Mouse (Mus musculus): ENCODE measurements around the gene Pef1.

The Pef1 gene

DNA sequence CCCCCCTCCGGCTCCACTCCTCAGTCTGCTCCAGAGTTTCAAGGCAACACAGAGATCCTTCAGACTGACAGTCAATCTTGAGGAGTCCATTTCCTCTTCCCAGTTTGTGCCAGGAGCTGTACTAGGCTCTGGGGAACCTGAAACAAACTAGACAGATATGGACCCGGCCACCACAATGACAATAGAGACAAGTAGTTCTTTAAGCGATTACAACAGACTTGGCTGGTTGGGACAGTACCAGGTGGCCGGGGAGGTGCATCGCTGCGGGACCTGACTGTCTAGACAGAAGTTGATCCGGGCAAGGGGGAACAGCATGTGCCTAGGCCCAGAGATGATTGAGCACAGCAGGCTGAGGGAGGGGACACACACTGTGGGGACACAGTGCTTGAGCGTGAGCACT lies 1.2 kb upstream of the Pef1 start:
- no peak for DNase-seq

DNA sequence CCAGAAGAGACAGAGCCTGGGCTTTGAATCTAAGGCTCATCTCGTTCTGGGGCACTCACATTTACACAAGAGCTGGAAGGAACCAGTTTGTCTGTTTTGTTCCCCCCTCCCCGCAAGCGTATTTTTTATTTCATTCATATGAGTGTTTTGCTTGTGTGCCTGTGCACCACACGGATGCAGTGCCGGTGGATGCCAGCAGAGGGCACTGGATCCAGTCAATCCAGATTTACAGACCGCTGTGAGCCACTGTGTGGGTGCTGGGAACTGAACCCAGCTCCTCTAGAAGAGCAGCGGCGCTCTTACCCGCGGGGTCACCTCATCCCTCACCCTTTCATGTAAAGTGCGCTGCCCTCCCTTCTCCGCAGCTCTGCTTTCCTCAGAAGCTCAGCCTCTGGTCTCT lies 1.3 kb downstream of the Pef1 start:
- no peak for DNase-seq

DNA sequence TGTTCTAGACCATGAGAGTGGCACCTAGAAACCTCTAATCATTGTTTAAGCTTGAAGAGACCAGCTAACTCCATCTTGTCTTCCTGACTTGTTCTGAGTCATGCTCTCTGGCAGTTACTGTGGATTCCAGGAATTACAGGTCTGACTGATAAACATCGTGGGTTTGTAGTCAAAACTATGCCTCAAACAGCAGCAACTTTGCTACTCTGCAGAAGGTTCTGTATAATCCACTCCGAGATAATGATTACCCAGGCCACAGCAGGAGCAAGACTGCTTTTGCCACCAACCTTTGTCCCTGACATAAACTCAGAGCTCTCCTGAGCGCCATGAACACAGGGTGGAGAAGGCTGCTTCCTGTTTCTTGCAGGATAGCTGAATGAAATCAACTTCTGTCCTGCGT lies 2.2 kb downstream of the Pef1 start:
- peak; percentile 81 for DNase-seq

DNA sequence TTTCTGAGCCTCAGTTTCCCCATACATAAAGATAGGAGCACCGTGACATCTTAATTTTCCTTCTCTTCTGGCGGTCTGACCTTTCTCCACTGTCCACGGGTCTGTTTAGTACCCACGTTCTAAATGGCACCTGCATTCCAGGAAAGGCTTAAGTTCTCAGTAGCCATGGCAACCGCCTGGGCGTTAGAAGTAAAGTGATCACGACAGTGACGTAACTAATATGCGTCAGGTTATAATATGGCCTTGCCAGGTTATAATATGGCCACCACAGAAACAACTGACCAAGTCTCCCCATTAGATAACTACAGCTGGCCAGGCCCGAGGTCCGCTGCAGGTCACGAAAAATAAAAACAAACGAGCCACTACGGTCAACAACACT lies 4.7 kb downstream of the Pef1 start:
- no peak for DNase-seq

- peak; percentile 99 for DNase-seq
These were observed 5.2 kb downstream of the Pef1 start for GRCm38 (mm10) chr4:130107444-130108131.

- DNase-seq, result no peak
These were observed 6.6 kb downstream of the Pef1 start for GRCm38 (mm10) chr4:130108929-130109328.

DNA sequence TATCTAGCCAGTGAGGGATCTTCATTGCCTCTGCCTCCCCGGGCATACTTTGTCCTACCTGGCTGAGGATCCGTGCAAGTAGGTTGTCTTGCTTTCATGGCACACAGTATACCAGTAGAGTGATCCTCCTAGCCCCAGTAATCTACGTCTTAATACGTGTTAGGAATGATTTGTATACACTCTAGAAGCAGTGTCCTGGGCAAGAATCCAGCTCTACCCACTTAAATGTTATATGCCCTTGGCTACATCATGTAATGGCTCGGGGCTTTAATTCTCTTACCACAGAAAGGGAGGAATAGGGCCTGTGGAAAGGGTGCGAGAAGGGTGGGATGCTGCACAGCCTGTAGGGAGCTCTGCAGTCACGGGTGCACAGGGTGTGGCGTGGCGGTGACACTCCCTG lies 7.3 kb downstream of the Pef1 start:
- no peak for DNase-seq

- DNase-seq, result no peak
These were observed 7.7 kb downstream of the Pef1 start for GRCm38 (mm10) chr4:130110091-130110490.

GRCm38 (mm10) chr4:130112299-130112698 lies 9.9 kb downstream of the Pef1 start:
- DNase-seq, result no peak

- no peak for DNase-seq
These were observed 10.4 kb downstream of the Pef1 start for GRCm38 (mm10) chr4:130112732-130113131.

- no peak for DNase-seq
These were observed 18.4 kb downstream of the Pef1 start for GRCm38 (mm10) chr4:130120752-130121151.

- DNase-seq, result no peak
These were observed 19.2 kb downstream of the Pef1 start for GRCm38 (mm10) chr4:130121560-130121959.

DNA sequence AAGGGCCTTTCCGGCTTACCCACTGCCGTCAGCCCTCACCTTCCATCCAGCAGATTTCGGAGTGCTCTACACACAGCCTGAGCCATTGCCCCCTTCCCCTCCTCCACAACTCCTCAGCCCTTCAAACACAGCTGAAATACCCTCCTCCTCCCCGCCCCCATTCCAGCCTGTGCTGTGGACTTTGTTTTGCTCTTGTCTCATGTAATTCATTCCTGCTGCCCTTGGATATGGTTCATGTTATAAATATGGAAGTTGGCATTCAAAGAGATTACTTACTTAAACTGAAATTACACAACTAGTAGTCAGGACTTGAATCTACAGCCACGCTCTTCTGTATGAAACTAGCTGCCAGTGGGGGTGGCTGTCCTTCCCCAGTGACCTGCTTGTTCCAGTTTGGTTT lies 20.7 kb downstream of the Pef1 start:
- no peak for DNase-seq

- no peak for DNase-seq
These were observed 21.8 kb downstream of the Pef1 start for GRCm38 (mm10) chr4:130124110-130124509.

DNA sequence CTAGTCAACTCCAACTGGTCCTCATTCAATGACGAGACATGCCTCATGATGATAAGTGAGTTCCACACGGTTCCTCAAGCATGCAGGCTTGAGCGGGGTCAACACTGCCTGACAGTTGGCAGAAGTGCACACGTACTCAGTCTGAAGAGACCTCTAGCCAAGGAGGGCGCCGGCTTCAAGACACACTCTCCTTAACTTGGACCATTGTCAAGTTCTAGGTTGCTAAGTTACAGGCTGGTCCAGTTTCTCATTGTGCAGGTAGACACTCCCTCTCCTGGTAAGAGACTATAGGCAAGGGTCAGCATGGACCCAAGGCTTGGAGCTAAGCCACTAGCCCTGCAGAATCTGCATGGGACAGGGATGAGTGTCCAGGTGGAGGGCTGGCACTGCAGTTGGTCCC lies 22.8 kb downstream of the Pef1 start:
- DNase-seq, result no peak

DNA sequence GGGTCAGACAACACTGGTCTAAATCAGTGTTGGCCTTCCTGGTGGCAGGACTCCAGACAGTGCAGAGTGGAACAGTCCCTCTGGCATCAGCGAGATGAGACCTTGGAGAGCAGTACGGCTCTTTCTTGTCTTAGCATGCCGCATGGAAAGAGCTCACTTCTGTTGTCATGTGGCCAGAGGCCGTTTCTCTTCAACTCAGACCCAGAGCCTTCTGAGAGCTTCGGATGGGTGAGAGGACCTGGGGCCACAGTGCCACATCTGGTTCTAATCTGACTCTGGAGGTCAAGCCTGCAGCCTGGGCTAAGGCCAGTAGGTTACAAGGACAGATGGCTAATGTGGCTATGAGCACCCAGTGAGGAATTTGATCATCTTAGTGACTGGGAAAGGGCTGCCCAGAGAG lies 23.6 kb downstream of the Pef1 start:
- DNase-seq, result no peak

- no peak for DNase-seq
These were observed 26.5 kb downstream of the Pef1 start for GRCm38 (mm10) chr4:130128907-130129306.

DNA sequence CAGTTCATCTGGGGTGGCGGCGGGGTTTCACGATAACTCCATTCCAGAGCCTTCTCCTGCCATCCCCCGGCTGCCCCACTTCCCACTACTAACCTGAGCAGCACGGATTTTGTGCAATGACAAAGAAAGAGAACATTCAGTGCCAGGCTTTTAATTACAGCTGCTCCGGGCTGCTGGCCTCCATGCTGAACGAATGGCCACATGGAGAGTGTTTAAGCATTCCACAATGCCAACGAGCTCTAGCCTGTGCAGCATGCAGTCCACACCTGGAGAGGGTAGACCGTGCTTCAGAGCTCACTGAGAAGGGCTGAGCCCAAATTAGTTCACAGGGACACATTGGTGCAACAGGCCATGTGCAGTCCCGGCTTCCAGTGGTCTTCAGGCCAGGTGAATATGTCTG lies 27.7 kb downstream of the Pef1 start:
- DNase-seq, result peak; percentile 63

- peak; percentile 85 for DNase-seq
These were observed 28.4 kb downstream of the Pef1 start for GRCm38 (mm10) chr4:130130641-130131350.

GRCm38 (mm10) chr4:130131448-130132105 lies 29.2 kb downstream of the Pef1 start:
- no peak for DNase-seq

DNA sequence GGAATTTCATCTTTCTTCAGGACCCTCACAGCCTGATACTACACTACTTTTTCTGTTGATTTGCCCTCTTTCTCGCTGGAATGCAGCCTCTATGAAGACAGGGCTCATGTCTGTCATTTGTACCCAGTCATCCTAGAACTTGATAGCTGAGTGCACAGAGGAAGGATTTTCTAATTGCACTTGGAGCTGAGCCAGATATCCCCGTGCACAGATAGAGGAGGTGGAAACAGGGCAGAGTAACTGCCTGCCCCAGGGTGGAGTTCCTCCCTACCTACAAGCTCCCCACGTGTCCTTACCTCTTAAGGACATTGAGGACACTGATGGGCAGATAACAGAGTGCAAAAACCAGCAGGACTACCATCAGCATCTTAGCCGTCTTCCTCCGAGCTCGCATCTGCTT lies 31.0 kb downstream of the Pef1 start:
- no peak for DNase-seq

DNA sequence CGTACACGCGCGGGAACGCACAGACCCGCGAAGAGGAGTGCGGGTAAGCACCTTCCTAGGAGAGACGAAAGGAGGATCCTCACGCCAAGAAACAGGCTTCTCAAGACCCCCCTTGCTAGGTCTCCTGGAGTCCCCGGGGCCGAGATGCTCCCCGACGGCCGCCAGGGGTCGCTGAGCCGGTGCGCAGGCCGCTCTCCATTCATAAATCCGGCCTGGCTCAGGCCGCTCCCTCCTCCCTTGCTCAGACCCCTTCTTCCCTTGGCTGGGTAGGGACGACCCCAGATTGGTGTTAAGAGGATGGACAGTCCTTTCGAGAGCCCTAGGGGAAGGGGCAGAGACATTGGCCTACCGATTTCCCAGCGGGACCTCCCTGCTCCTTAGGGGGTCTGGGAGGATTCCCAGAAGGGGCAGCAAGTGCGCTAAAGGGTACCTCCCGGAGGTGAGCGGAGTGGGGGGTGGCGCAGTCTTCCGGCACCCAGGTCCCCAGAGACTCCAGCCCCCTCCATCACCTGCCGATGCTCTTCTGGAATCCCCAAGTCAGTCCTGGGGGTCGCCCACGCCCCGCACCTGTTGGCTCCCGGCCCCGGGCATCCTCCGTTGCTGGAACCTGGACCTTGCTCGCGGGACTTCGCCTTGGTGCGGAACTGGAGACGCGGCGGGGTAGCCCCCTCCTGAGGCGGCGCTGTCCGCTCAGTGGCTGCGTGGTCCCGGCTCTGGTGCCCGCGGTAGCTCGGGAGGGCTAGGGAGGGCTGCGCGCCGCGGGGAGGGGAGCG lies 36.3 kb downstream of the Pef1 start:
- DNase-seq, result peak; percentile 50

GRCm38 (mm10) chr4:130139214-130139492 lies 36.8 kb downstream of the Pef1 start, which contains the start of gene Hcrtr1:
TSS of gene Hcrtr1 (minus strand) at chr4:130139359.
- no peak for DNase-seq

DNA sequence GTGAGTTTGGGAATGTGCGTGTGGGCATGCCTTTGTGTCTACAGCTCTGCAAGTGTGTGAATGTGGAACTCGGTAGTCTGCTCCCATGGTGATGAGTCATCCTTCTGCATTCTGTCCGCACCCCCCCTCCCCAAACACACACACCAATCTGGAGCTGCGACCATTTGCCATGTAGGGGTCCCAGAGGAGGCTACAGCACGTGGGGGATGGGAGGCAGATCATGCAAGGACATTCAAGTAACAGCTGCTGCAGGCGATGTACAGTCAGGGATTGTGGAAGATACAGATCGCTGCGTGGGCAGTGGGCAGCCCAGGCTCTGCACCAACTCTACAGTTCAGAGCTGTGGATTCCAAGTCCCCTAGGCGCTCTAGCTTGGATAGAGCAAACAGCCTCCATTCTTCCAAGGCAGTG lies 38.6 kb downstream of the Pef1 start:
- no peak for DNase-seq

All from kidney, adult 11 months (tissue).